Comparison of ENCODE assay signal across 1 mouse cellular context in the genomic region with DNA sequence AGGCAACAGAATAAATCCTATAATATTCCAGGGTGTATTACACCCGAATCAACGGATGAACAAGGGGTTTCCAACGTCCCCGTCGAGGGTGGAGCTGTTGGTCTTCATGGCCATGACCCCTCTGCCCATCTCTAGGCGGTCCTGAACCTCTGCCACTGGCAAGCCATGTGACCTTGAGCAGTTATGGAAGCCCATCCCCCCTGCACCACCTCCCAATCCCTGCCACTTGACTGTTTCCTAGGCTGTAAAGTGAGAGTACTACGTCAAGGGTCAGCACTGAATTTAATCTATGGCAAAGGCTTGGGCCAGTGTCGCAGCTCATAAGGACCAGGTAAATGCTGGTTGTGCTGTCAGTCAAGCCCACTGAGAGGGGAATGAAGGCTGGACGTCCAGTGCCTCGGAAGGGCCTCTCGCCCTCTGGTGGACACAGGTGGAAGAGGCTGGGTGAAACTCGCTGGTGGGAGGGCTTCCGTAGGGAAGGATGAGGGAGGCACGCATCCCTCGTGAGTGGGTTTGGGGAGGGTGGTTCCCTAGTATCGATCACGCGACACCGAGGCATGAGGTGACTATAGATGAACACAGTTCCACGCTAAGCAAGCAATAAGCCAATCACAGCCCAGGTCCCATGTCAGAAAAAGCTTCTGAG.
TF ChIP-seq lines count a peak whose summit lies in the region.

No protein-coding gene starts in this region.

TF ChIP-seq in CH12.LX, 34 proteins besides CTCF, POLR2A, EP300 and RAD21 (continued from another document):
- TF ChIP-seq MXI1 (IDR thresholded peaks at IDR 0.05; ENCODE audit: low read depth, low read length), result peak; percentile 35; the same call in 1 of the 2 replicates
TF ChIP-seq in CH12.LX: peak in this region for 14.
